Mouse (Mus musculus): ENCODE results near the gene Tmem150c.

Tmem150c gene

DNA sequence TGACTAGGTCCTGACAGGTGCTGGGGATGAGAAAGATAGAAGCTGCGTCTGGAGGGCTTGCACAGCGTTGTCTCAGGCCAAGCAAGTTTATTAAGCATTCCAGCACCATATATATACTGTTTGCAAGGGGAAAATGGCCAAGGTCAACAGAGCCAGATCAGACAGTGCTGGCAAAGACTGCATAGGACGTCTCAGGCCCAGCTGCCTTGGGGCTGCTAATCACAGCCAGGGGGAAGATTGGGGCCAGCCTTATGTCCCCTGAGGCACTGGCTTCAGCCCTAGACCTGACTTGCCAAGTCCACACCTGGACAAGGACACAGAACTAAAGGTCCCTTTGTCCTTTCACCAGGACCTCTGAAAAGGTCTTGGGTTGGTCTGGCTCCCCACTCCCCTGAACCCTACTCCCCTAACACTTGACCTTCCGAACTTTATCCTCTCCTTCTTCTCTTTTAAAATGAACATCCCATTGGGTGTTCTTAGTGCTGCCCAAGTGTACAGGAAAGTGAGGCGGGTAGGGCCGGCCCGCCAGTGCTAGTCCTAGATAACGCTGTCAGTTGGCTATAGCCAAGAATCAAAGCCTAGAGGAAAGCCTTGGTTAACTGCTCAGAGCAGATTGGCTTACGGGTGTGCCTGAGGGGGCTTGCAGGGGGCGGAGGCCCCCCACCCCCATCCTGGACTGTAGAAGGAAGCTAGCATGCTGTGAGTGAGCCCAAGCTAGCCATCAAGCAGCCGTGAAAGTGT, 104.6 kb downstream of the Tmem150c start:
- DNase-seq (ENCODE audit: low spot score in 2 of 2) = no peak

DNA sequence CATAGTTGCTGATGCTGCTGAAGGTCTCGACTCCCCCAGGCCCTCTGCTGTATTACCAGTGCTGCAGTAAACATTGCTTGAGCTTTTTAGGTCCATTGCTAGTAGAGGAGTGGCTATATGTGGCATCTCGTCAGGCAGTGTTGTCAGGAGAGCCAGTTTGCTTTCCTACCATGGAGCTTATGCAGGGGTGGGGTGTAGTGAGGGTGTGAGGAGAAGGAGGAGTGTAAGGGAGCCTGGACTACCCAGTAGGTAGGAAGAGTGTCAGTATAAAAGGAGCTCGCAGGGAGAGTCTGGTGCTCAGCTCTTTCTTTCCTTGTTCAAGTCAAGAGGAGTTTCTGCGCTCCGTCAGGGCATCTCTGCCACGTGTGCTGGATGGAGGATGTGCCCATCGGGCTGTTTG, 106.9 kb downstream of the Tmem150c start:
- DNase-seq (ENCODE audit: low spot score in 2 of 2) = no peak

DNA sequence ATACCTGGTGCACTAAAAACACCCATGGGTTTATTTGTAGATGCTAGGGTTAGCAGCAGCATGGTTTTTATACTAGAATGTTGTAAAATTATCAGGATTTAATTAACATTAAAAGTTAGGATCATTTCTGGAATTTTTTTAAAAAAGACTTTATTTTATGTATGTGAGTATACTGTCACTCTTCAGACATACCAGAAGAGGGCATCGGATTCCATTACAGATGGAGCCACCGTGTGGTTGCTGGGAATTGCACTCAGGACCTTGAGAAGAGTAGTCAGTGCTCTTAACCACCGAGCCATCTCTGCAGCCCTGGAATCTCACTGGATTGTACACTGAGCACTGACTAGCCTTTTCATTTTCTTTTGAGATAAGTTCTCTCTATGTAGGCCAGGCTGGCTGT, 109.7 kb downstream of the Tmem150c start:
- DNase-seq (ENCODE audit: low spot score in 2 of 2) = no peak

DNA sequence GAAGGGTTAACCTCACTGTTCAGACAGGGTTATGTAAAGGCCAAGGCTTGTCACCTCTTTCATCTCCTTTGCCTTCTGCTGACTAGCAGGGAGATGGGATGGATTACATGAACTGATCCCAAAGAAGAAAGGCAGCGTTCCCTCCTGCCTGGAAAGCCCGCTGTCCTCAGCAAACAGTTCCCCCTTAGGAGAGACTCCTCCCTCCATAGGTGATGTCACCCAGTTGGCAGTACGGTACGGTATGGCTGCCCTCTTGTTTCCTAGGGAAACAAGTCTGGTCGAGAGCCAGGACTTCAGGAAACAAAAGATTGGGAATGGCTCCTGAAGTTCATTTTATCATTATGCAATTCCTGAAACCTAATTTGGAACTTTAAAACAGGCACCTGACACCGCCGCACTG, 111.7 kb downstream of the Tmem150c start:
- DNase-seq (ENCODE audit: low spot score in 2 of 2) = no peak

DNA sequence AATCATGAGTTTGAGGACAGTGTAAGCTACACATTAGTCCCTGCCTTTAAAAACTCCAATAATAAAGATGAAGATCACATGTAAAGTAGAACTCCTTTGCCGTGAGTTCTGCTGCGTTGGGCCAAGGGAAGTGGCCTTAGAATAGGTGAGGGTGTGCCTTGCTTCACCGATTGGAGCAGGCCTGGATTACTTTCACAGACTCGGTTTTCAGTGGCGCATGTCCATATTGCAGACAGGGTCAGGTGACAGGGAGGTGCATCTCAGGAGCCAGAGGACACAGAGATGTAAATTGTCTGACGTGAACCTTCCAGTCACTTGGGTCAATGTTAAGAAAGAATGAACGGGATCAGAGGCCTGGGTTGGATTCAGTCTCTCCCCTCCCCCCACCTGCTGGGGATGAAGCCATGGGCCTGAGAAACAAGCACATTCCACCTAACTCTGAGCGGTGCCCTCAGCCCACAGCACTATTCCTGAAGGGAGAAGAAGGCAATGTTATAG, 112.4 kb downstream of the Tmem150c start:
- DNase-seq (ENCODE audit: low spot score in 2 of 2) = no peak

DNA sequence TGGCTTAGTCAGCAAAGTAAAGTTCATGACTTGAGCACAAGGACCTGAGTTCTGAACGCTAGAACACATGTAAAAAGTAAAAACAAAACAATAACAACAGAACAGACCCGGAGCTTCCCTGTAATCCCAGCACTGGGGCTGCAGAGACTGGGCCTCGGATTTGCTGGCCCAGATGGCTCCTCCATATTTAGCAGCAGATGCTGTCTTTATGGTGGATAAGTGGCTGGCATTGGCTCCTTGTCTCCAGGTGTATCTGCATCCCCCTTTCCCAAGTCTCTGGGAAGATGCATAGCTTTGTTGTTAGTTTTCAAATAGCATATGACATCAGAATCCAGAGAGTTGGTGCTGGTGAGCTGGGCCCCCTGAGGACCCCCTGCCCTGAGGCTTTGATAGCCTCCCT, 113.5 kb downstream of the Tmem150c start:
- no peak for DNase-seq (ENCODE audit: low spot score in 2 of 2)

DNA sequence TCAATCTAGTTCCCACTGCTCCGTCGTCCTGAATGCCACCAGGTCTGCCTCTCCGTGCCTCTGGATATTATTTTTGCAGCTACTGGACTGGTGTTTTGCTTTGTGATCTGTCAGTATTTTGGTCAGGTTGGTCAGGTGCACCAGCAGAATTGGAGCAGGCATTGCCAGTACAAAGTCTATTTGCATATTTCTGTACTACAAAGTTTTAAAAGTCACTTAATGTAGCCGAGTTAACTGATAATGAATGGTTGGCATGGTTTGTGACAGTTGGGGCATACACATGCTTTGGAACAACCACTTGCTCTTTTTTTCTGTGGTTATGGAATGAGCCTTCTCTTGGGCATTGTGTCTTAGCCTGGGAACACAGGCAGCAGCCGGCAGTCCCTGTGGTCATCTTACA, 115.0 kb downstream of the Tmem150c start:
- no peak for DNase-seq (ENCODE audit: low spot score in 2 of 2)

DNA sequence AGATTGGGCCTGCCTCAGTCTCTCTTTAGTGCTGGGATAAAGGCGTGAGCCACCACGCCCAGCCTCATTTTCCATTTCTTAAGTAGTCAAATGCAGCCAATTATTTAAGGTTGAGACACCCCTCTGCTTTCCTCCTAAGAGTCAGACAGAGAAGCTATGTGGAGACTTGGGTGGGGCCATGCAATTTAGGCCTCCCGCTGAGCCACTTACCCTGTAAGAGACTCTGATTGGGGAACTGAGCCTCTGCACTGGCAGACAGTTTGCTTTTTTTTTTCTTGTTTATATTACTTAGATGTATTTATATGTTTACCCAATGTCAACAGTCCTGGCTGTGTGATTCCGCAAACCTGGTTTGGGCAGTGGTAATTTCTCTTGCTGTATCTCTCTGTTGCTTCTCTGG, 115.6 kb downstream of the Tmem150c start:
- DNase-seq (ENCODE audit: low spot score in 2 of 2) = no peak

DNA sequence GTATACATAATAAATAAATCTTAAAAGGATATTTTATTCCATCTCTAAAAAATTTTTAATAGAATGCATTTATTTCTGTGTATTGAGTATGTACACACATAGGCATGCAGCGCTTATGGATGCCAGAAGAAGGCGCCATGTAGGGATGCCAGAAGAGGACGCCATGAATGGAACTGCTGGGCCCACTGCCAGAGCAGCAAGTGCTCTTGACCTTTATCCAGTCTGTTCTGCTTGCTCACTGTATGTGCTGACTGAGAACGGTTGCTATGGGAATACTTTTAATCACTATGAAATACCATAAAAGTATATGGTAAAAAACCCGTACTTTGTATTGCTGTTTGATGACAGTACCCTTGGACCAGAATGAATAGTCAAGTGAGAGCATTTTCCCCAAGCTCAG, 116.2 kb downstream of the Tmem150c start:
- peak in 1 of 2 experiments; percentile 54 for DNase-seq (ENCODE audit: low spot score in 2 of 2)

DNA sequence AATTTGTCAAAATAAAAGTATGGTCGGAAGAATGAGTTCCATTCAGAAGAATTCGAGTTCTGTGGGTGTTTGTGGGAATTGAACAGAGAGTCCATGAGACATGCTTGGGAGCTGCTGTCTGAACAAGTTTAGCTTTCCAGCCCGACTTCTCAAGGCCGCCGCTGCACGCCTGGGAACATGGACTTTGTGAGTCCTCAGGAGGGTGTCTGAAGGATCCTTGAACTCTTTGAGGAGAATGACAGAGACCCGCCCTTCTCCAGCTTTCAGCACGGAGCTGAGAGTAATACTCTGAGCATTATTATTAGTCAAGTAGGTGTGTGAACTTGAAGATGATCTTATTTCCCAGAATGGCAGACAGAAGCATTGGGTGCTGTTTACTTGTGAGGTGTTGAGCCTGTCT, 117.1 kb downstream of the Tmem150c start:
- DNase-seq (ENCODE audit: low spot score in 2 of 2) = no peak

DNA sequence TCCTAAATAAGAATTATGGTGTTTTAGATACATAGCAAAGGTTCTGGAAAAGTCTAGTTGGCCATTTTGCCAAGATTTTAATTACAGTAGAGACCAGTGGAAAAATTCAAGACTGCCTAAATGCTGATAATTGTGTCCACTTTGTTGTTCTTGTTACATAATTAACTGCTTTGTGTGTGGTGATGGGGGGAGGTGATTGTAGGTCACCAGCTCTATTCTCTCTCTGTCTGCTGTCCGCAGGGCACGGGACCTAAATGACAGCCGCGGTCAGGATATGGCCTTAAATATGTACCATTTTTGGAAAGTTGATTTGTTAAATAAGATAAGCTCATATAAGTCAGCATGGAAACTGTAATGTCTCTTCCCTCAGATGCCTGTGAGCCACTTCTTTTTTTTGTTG, 118.3 kb downstream of the Tmem150c start:
- DNase-seq (ENCODE audit: low spot score in 2 of 2) = no peak

DNA sequence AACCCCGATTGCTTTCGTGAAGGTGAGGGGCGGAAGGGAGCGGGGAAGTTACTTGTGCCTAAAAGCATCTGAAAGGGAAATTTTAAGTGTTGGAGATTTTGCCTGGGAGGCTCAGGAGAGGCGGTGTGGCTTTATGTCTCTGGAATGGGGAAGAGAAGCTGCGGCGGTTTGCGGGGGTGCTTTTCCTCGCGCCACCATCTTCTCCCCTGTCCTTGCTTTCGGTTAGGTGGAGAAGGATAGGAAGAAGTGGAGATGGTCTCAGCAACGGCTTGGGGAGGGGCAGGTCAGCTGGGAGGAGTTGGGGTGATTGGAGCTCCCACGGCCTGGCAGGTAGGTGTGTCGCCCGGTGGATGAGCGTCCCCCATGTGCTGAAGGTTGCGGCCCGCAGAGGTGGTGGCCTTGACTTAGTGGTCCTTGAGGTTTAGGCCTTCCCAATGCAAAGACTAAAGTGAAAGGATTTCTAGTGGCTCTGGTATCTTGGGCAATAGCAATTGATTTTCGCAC, 119.3 kb downstream of the Tmem150c start:
- peak in 1 of 2 experiments; percentile 27 for DNase-seq (ENCODE audit: low spot score in 2 of 2)

DNA sequence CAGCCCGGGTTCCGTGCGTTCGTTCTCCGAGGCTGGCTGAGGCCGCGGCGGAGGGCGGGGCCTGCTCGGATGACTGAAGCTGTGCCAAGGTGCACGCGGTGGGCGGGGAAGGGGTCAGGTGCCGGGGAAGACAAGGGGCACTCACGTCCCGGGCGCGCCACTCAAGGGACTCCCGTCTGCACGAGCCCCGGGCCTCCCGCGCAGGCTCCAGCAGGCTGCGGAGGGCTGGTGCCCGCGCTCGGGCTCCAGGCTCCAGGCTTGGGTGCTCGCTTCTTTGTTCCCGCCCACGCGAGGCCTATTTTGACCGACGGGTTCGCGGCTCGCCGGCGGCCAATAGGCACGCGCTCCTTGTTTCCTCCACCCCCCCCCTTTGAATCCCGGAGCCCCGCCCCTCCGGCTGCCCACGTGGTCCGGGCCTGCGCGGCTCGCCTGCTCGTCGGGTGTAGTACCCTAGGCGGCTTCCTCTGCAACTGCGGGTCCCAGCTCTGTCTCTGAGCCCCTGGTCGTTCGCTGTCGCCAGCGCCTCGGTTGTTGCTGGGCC, 119.9 kb downstream of the Tmem150c start, which contains the start of the genes Hnrnpdl and Enoph1:
Gene Hnrnpdl, minus strand, starts transcription at position 63 of the 541 bp plus-strand sequence.
Gene Enoph1, plus strand, starts transcription at position 384 of the 541 bp plus-strand sequence.
- DNase-seq (ENCODE audit: low spot score in 2 of 2) = peak; percentile 91 to 93

DNA sequence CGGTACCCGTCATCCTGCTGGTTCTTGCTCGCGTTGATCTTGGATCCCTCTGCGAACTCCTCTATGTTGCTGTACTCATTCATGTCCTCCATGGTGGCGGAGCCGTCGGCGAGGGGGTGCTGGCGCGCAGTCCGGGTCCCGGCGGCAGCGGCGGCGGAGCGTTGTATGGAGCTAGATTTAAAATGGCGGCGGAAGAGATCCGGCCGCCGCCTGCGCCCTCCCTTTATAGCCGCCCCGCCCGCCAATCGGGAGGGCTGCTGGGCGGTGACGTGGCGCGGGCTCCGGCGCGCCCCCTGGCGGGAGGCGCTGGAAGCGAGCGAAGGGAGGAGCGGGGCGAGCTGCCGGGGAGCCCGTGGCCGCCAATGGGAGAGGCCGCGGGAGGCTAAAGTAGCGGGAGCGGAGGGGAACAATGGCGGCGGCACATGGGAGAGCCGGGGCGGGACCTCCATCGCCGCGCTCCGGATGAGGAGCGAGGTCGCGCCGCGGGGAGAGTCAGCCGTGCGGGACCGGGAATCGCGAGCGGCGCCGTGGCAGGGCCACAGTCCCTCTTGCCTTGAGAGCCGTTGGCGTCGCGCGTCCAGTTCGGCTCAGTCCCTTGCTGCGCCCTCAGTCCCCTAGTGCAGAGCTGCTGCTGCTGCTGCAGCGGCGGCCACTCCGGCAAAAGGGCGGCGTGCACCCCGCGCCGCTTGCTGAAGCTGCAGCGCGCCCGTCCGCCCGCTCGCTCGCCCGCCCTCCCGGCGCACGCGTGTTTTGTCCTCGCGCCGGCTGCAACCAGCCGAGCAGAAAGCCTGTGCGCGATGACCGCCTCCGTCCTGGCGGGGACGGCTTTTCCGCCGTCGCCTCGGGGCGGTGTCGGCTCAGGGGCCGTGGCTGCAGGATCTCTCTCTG, 120.7 kb downstream of the Tmem150c start:
- peak; percentile 98 to 99 for DNase-seq (ENCODE audit: low spot score in 2 of 2)

DNA sequence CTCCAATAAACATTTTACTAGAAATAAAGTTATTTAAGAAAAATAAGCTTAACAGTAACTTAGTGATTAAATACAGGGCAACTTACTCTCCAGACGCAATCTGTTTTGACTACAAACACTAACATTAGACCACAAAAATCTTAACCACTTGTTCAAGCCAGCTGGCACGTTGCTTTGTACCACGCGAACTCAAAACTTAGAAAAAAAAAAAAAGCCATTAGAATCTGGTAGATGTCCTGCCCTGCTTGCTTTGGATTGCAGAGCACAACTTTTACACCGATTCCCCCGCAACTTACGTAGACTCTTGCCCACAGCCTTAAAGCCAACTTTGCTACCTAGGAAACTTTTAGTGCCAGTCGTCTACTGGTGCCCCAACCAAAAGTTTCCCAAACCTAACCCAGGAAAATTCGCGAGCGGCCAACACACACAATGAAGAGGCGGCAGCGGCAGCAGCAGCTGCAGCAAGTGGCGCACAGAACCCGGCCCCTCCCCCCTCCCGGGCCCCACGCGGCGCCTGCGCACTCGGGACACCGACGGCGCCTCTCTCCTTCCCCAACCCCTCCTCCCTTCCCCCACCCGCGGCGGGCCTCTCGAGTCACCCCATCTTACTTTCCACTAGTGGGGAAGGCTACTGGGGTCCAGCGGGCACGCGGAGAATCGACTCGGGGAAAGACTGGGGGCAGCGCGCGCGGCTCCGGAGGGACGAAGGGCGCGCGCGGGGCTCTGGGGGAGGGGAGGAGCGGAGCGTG, 121.5 kb downstream of the Tmem150c start:
- DNase-seq (ENCODE audit: low spot score in 2 of 2) = peak; percentile 85 to 93

DNA sequence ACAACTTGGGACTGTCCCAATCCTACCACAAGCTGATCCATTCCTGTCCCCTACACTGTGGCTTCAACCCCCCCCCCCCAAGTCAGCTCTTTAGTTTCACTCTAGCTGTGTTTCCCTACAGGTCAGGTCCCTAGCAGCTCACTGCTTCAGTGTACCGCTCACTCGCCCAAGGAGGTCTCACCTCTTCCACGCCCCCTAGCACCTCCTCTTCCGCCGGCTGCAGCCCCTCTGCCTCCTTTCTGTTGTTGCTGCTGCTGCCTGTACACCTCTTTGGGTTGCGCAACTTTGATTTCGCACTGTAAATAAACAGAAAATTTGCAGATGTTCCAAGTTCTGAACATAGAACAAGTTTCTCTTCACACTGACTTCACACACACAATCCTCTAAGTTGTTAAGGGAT, 122.9 kb downstream of the Tmem150c start:
- DNase-seq (ENCODE audit: low spot score in 2 of 2) = no peak

DNA sequence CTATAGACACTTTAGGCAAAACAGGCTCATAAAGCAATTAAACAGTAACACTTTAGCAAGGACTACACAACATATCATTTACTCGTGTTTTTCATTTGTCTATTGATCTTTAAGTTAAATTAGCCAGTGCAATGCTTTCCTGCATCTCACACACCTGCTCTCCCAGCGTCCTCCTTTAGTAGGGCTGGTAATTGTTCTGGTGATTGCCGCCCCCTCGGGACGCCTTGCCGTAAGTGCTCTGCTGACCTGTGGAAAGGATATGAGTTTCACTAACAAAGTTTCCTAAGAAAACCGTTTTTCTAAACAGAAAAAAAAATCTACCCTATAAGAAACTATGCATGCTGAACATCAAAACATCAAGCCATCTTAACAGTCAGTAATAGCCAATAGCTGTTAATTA, 123.7 kb downstream of the Tmem150c start:
- no peak for DNase-seq (ENCODE audit: low spot score in 2 of 2)

DNA sequence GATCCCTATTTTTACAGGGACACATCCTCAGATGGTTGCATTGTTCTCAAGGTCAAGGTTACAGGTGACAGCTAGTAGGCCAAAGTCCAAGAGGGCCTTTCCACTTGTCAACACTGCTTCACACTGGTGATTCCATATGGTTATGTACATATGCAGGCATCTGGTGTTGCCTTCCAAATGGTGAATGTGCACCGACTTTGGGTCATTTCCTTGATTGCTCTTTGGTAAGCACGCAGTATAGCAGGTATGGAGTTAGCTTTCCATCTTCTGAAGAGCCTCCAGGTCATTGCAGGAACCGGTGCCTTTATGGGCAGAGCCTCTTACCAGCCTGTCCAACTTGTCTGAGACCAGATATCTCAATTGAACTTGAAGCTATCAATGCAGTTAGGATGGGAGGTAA, 127.0 kb downstream of the Tmem150c start:
- no peak for DNase-seq (ENCODE audit: low spot score in 2 of 2)

DNA sequence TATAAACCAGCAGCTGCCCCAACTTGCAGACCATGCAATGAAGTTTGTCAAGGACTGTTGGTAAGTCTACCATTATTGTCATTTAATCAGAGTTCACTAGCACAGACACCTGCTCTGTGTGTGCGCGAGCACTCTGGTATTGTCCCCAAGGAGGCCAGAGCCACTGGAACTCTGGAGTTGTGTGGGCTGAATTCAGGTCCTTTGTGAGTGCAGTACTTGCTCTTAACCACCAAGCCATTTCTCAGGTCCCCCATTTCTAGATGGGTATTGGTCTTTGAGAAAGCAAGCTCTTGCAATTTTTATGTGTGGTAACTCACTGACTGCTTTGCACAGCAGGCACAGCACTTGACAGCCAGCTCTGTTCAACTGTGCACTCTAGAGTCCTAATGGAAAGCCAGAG, 127.5 kb downstream of the Tmem150c start:
- no peak for DNase-seq (ENCODE audit: low spot score in 2 of 2)

DNA sequence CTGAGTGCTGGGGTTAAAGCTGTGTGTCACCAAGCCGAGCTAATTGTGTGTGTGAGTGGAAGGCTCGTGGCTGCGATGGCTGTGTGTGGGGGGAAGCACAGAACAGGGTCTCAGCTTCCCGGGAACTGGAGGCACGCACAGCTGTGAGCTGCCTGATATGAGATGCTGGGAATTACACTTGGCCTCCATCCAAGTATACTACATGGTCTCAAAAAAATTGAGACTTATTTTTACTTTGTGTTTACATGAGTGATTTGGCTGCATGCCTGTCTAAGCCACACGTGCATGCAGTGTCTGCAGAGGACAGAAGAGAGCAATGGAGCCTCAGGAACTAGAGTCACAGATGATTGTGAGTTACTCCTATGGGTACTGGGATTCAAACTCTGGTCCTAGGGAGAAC, 129.5 kb downstream of the Tmem150c start:
- no peak for DNase-seq (ENCODE audit: low spot score in 2 of 2)

All from urinary bladder, postnatal 4 days (tissue).